Mouse (Mus musculus) stomach, postnatal 0 days (tissue): Measurements from ENCODE around the gene Arhgef28.

Experiments used
- CTCF ChIP-seq: IDR thresholded peaks from 2 replicates; pipeline ENCODE4 v1.5.1; 2016; ENCODE audit warnings: antibody characterized with exemption, low read depth, mild to moderate bottlenecking, moderate library complexity
- EP300 ChIP-seq: optimal IDR thresholded peaks from 2 replicates; pipeline ENCODE3; 2016; ENCODE audit warnings: antibody characterized with exemption

DNA sequence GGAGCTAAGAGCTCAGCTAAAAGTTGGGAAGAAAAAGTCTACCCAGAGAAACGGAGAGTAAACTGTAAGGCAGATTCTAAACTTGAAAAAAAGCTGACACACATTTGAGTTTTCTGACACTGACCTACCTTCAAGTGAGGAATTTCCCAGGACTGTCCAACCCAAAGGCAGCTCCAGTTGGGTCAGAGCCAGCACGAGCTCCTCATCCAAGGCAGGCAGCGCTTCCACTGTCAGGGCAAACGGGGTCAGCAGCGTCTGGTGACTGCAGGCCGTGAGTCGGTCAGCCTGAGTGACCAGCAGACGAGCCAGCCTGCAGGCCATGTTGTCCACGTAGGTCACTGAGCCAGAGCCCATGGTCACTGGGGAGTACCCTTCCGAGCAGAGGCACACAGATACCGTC, 131.4 kb downstream of the Arhgef28 start:
- TF ChIP-seq CTCF, result no peak
- no peak for TF ChIP-seq EP300
